Mouse (Mus musculus) limb, embryonic 12.5 days (tissue): Measurements from ENCODE around the gene Acvr1. TPM values are rescaled to one million over a fixed set of nuclear protein-coding genes. Genes with fewer than 3 reads are reported as not detected.

Experiments used
- ATAC-seq: fragments of 200-750 bp; cut with Nextera tagmentation; 2 replicates; pipeline ENCODE4 v1.8.0; 2017; ENCODE audit warnings: low read depth, moderate TSS enrichment; ENCODE audit not compliant: insufficient number of reproducible peaks, insufficient read depth, low FRiP score, low TSS enrichment
- H3K27ac ChIP-seq: fragments of 300-500 bp; sonication (generic); 2 replicates; pipeline ENCODE4 v1.5.1; 2016; ENCODE audit warnings: mild to moderate bottlenecking, moderate library complexity
- H3K27me3 ChIP-seq: fragments of 300-500 bp; sonication (generic); 2 replicates; pipeline ENCODE4 v1.6.1; 2016; ENCODE audit warnings: mild to moderate bottlenecking, moderate library complexity
- H3K36me3 ChIP-seq: fragments of 300-500 bp; sonication (generic); 2 replicates; pipeline ENCODE4 v1.6.1; 2016; ENCODE audit warnings: mild to moderate bottlenecking, moderate library complexity
- H3K4me1 ChIP-seq: fragments of 300-500 bp; sonication (generic); replicated peaks from 2 replicates; pipeline ENCODE4 v1.6.1; 2016
- H3K4me2 ChIP-seq: fragments of 300-500 bp; sonication (generic); 2 replicates; pipeline ENCODE4 v1.6.1; 2016; ENCODE audit warnings: mild to moderate bottlenecking, moderate library complexity
- H3K4me3 ChIP-seq: fragments of 300-500 bp; sonication (generic); replicated peaks from 2 replicates; pipeline ENCODE4 v1.5.1; 2016; ENCODE audit warnings: mild to moderate bottlenecking
- H3K9ac ChIP-seq: fragments of 300-500 bp; sonication (generic); replicated peaks from 2 replicates; pipeline ENCODE4 v1.6.1; 2016; ENCODE audit warnings: mild to moderate bottlenecking, moderate library complexity
- H3K9me3 ChIP-seq: fragments of 300-500 bp; sonication (generic); 2 replicates; pipeline ENCODE4 v1.6.1; 2016; ENCODE audit warnings: mild to moderate bottlenecking, moderate library complexity
- WGBS: fragments of 180-500 bp; shearing (Covaris S2); methylation state at CpG from one replicate; pipeline ENCODE4 v1.1.7; 2016; 5-methylcytosine and 5-hydroxymethylcytosine counted together
- polyA plus RNA-seq: library from polyadenylated mRNA; unstranded; fragments of >200 nt; fragmentation: Nextera tagmentation; extraction: Ambion mirVana; gene quantifications from 2 replicates; pipeline ENCODE4 v1.2.1, GENCODE M21; 2016

The Acvr1 gene
- polyA plus RNA-seq, 1 experiment from 2014 or later: 5.8 TPM

DNA sequence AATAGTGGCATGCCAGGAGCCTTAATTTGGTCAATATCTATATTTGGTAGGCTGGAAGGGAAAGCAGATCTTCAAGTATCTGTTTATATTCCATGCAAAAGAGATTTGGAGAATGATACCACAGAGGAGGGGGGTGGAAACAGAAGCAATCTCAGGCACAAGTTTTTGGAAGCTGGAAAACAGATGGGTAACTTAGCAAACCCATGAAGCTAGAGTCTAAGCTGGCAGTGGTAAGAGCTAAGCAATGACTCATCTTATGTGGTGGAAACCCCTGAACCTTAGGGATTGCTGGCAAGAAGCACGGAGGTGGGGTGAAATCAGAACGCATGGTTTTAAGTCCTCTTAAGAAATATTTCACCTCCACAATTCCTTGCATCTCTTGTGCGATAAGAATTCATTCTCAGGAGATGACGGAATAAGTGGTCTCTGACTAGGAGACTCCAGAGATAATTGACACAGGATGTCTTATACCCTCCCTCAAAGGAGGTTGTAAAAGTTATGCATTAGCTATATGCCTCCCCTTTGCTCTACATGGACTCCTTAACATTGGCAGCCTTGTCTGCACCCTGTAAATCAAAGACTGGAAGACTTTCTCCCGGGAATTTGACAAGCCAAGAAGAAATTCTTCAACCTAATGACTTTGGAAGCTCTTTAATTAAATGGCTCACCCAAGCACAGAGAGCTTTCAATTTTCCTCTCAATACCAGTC, 157.9 kb downstream of the Acvr1 start:
- WGBS: 54% methylated on average over 5 of the region's 5 CpGs
- Histone ChIP-seq H3K36me3 (no peaks in the 10 kb centered on the region), H3K4me1 (no peaks in the 10 kb centered on the region), H3K27me3 (no peaks in the 10 kb centered on the region), H3K27ac (no peak overlapping the region), H3K9me3 (no peaks in the 10 kb centered on the region), H3K9ac (no peak overlapping the region), H3K4me2 (no peak overlapping the region), H3K4me3 (no peak overlapping the region)
- no peak for ATAC-seq

DNA sequence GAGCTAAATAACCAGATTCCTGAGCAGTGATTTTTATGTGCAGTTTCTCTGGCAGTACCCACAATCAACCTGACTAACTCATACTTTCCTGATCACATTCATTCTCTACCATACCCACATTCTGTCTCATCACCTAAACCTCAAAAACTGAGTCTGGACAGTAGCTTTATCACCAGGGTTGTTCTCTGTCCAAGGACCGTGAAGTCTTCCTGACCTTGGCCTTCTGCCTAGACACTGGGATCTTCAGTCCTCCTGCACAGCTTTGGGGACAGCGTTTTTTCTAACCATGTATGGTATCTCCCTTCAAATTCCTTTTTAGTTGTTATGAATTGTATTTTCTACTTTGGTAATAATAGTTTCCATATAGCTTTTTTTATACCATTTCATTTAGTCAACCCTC, 163.5 kb downstream of the Acvr1 start:
- H3K9ac ChIP-seq: no peak overlapping the region
- 88% methylated on average over 2 of the region's 2 CpGs for WGBS
- no peak for ATAC-seq
- no peaks in the 10 kb centered on the region for H3K4me1 ChIP-seq
- H3K27me3 ChIP-seq: no peaks in the 10 kb centered on the region
- no peak overlapping the region for H3K27ac ChIP-seq
- H3K4me2 ChIP-seq: no peak overlapping the region
- H3K36me3 ChIP-seq: no peaks in the 10 kb centered on the region
- no peak overlapping the region for H3K4me3 ChIP-seq
- H3K9me3 ChIP-seq: no peaks in the 10 kb centered on the region

DNA sequence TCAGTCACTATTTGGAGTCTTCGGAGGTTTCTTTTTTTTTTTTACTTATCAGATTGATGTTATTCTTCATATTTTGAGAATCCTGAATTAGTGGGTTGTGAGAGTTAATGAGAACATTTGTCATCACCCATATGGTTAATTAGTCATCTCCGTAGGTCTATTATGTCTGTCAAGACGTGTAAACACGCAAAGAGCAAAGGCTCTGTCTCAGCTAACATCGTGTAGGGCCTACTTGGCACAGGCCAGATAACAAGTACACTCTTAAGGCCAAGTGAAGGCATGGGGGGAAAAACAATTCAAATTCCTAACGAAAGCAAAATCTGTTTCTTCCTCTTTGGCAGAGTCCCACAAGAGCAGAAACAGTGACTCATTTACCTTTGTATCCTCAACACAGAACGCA, 178.4 kb downstream of the Acvr1 start:
- WGBS: 85% methylated on average over 7 of the region's 7 CpGs
- no peak overlapping the region for H3K4me2 ChIP-seq
- H3K27me3 ChIP-seq: no peaks in the 10 kb centered on the region
- no peaks in the 10 kb centered on the region for H3K9me3 ChIP-seq
- H3K9ac ChIP-seq: no peak overlapping the region
- no peak for ATAC-seq
- H3K36me3 ChIP-seq: no peaks in the 10 kb centered on the region
- H3K27ac ChIP-seq: no peak overlapping the region
- no peaks in the 10 kb centered on the region for H3K4me1 ChIP-seq
- H3K4me3 ChIP-seq: no peak overlapping the region

DNA sequence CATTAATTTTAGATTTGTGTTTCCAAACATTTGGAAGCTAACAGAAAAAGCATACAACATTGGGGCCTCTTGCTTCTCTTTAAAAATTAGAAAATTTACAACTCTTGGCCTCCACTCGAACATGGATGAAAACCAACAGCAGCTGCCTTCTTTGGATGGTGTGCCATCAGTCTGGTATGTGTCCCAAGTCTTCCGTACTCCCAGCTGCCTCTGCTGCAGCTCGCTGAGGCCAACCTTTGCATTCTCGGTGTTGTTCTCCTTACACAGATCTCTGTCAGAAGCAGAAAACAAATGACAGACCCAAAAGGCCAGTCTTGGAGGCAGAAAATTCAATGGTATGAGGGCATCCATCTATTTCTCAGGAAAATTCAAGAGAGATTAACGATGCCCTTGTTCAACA, 186.9 kb downstream of the Acvr1 start:
- H3K9me3 ChIP-seq: no peaks in the 10 kb centered on the region
- no peaks in the 10 kb centered on the region for H3K4me1 ChIP-seq
- H3K27ac ChIP-seq: no peak overlapping the region
- no peaks in the 10 kb centered on the region for H3K27me3 ChIP-seq
- H3K36me3 ChIP-seq: no peaks in the 10 kb centered on the region
- 83% methylated on average over 5 of the region's 5 CpGs for WGBS
- no peak overlapping the region for H3K9ac ChIP-seq
- ATAC-seq: no peak
- H3K4me2 ChIP-seq: no peak overlapping the region
- no peak overlapping the region for H3K4me3 ChIP-seq

DNA sequence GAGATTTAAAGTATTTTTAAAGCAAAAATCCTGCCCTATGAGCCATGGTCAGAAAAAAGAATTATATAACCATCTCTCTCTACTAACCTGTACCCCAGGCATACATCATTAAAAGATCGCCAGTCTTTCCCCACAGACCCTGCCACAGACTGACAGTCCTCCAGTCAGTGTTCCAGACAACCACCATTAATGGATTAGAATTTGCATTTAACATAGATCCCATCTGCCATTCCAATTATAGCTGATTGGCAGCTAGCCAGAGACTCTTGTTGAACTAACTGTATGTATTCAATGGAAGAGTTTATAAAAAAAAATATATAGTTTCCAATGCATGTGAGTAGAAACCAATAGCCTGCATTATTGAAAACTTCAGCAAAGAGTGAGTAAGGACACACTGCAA, 187.5 kb downstream of the Acvr1 start:
- WGBS: 74% methylated on average over 1 of the region's 1 CpGs
- Histone ChIP-seq H3K9ac (no peak overlapping the region), H3K9me3 (no peaks in the 10 kb centered on the region), H3K36me3 (no peaks in the 10 kb centered on the region), H3K4me1 (no peaks in the 10 kb centered on the region), H3K27ac (no peak overlapping the region), H3K27me3 (no peaks in the 10 kb centered on the region), H3K4me2 (no peak overlapping the region), H3K4me3 (no peak overlapping the region)
- ATAC-seq: no peak

DNA sequence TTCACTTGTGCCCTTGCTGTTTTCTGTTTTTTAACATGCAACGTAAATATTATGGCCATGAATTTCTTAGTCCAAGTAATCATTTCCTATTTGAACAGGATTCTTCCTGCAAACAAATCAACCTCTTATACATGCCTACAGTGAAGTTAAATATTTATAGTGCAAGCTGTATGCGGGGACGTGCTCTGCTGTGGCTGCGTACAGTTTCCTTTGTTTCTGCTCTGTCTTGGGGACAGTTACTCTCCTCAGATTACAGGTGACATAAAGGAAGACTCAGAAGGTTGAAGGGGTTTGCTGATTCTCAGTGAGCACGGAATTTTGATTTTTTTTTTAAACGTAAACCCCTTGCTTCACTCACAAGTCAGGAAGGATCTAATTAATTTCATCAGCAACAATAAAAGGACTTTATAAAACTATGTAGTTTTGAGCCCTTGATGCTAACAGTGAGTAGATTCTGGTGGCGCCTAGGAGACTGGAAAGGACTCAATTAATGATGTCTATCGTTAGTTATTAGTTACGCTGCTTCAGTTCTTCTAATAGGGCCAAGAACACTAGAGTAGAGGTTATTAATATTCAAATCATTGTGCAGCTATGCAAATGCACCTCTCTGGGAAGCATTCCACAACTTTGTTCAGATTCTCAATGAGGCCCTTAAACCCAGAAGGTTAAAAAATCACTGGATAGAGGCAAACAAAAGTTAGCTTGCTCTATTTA, 189.4 kb downstream of the Acvr1 start:
- WGBS: 75% methylated on average over 9 of the region's 9 CpGs
- no peak overlapping the region for H3K4me2 ChIP-seq
- H3K27me3 ChIP-seq: no peaks in the 10 kb centered on the region
- no peak overlapping the region for H3K4me3 ChIP-seq
- no peak overlapping the region for H3K27ac ChIP-seq
- no peaks in the 10 kb centered on the region for H3K4me1 ChIP-seq
- no peak for ATAC-seq
- H3K9ac ChIP-seq: no peak overlapping the region
- no peaks in the 10 kb centered on the region for H3K9me3 ChIP-seq
- no peaks in the 10 kb centered on the region for H3K36me3 ChIP-seq

DNA sequence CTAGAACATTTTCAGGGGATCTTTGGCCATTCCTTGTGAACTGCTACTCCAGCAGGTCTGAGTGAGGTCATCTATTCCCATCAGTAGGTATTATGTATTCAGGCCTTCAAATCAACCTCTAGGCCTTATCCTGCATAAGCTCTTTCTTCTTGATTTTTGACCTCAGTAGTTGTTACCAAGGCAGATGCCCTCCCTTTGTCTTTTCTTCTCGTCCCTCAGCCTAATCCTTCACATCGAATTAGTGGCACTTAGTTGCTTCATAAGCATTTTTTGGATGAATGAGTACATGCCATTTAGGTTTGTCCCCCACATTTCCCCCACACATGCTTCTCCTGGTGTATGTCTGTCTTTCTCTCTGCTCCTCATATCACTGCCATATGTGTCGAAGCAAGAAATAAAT, 200.8 kb downstream of the Acvr1 start:
- Histone ChIP-seq H3K4me3 (no peak overlapping the region), H3K36me3 (no peaks in the 10 kb centered on the region), H3K4me1 (no peaks in the 10 kb centered on the region), H3K9me3 (no peaks in the 10 kb centered on the region), H3K4me2 (no peak overlapping the region), H3K27ac (no peak overlapping the region), H3K9ac (no peak overlapping the region), H3K27me3 (no peaks in the 10 kb centered on the region)
- ATAC-seq: no peak
- WGBS: 80% methylated on average over 3 of the region's 3 CpGs

DNA sequence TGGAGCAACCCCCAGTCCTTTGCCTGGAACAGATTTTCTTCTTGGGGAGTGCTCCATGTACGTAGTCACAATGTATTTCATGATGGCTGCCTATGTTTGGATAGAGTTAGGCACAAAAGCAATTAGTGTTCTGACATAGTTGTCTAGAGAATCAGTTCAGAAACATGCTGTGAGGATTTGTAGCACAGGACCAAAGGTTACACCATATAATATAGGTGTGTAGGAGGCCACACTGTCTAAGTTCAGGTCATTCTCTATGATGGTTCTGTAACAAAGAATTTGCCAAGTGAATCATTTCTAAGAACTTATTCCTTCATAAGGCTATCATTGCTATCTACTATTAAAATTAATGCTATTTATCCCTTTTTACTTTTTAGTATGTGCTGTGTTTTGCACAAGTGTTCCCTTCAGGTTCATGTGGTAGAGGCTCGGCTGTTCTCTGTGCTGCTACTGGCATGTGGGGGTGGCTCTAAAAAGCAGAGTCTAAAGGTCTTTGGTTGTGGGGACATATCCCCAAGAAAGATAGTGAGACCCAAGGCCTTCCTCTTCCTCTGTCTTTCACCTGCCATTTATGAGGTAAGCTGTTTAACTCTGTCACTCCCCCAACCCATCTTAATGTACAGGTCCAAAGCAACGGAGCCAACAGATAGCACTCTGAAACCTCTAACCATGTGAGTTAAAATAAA, 205.5 kb downstream of the Acvr1 start:
- Histone ChIP-seq H3K36me3 (no peaks in the 10 kb centered on the region), H3K4me2 (no peak overlapping the region), H3K9ac (no peak overlapping the region), H3K4me1 (peaks cover 12% of the 10 kb centered on the region), H3K27me3 (peaks cover 27% of the 10 kb centered on the region), H3K27ac (no peak overlapping the region), H3K9me3 (no peaks in the 10 kb centered on the region), H3K4me3 (no peak overlapping the region)
- WGBS: 90% methylated on average over 3 of the region's 3 CpGs
- no peak for ATAC-seq

DNA sequence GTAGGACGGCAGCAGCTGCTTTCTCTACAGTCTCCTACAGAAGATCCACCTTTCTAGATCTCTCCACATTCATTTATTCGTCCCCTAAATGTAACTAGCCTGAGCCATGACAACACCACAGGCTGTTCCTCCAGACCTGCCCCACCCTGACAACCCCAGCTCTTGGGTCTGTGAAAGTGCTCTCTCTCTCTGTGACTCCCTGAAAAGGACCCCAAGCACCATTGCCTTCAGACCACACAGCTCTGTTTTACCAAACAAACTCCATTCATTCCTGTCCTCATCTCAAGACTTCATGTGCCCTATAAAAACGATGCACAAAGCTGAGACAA, 208.9 kb downstream of the Acvr1 start:
- no peaks in the 10 kb centered on the region for H3K36me3 ChIP-seq
- H3K4me2 ChIP-seq: peak overlapping the region; percentile 100
- no peak overlapping the region; the same call in 1 of the 2 replicates for H3K9ac ChIP-seq
- H3K27ac ChIP-seq: no peak overlapping the region
- H3K4me1 ChIP-seq: peaks cover 12% of the 10 kb centered on the region
- H3K4me3 ChIP-seq: peak overlapping the region; percentile 61
- peaks cover 38% of the 10 kb centered on the region for H3K27me3 ChIP-seq
- H3K9me3 ChIP-seq: no peaks in the 10 kb centered on the region
- WGBS: 10% methylated on average over 3 of the region's 3 CpGs
- ATAC-seq: 0 out of 2 replicates have a peak, but pooled peaks have one; percentile 24

DNA sequence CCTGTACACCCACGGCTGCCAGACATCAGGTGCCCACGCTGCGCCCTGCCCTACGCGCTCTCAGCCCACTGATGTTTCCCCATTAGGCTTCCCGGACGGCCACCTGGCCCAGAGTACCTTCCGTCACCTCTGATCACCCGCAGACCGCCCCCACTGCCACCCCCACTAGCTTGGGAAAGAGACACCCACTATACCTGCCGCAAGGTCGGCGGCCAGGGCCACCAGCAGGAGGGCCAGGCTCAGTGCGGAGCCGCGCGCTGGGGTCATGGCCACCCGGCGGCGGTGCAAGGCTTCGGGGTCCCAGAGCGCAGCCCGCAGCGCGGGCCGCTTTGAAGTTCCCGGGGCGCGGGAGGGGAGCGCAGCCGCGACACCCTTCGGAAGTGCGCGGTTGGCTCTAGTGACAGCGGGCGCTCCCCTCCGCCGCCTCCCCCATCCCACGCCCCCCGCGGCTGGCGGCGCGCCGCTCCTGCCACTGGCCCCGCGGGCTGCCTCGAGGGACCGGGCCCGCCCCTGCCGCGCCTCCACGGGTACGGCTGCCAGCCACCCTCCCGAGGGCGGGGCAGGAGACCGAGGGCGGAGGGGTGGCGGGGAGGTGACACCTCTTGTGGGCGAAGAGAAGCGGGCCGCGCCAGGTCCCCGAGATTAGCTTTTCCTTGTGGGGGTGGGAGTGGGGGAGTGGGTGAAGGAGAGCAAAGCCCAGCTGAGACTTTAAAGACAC, 209.4 kb downstream of the Acvr1 start, which contains the start of gene Acvr1c:
Gene Acvr1c, minus strand, starts transcription at position 482 of the 718 bp plus-strand sequence.
- peaks cover 12% of the 10 kb centered on the region for H3K4me1 ChIP-seq
- H3K4me2 ChIP-seq: peak within 1 kb of the TSS; percentile 100
- peaks cover 38% of the 10 kb centered on the region for H3K27me3 ChIP-seq
- ATAC-seq: peak; percentile 63
- peak within 1 kb of the TSS; percentile 57 for H3K9ac ChIP-seq
- no peaks in the 10 kb centered on the region for H3K9me3 ChIP-seq
- WGBS: 2% methylated on average over 64 of the region's 65 CpGs
- H3K27ac ChIP-seq: no peak within 1 kb of the TSS
- peak within 1 kb of the TSS; percentile 61 for H3K4me3 ChIP-seq
- no peaks in the 10 kb centered on the region for H3K36me3 ChIP-seq

DNA sequence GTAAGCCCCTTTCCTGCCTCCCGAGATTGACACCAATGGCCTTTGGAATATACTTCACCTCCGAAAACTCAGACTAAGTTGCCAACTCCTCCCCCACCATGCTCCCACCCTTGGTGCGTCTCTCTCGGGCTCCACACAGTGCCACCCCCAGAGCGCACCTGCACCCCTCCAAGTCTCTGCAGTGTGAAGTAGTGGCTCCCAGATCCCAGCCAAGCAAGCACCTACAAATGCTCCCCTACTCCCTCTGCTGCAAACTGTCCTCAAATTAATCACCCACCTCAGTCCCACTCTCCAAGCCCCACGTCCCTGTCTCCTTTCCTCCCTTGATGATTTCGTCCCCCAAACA, 209.9 kb downstream of the Acvr1 start:
- H3K4me2 ChIP-seq: peak overlapping the region; percentile 100
- peak overlapping the region; percentile 61 for H3K4me3 ChIP-seq
- peak overlapping the region; percentile 57 for H3K9ac ChIP-seq
- no peaks in the 10 kb centered on the region for H3K36me3 ChIP-seq
- peaks cover 12% of the 10 kb centered on the region for H3K4me1 ChIP-seq
- ATAC-seq: peak; percentile 28; the same call in 1 of the 2 replicates
- H3K27me3 ChIP-seq: peaks cover 38% of the 10 kb centered on the region
- H3K9me3 ChIP-seq: no peaks in the 10 kb centered on the region
- WGBS: under 1% methylated on average over 7 of the region's 7 CpGs
- H3K27ac ChIP-seq: no peak overlapping the region
